Mouse (Mus musculus) forebrain, embryonic 14.5 days (tissue): ENCODE measurements at regions not wholly inside any gene's neighbourhood (a gene's known extent, or its start where the extent isn't known, plus 50 kb on each side); places are given as distances from the start of the nearest gene placed in this dataset.

ENCODE experiments used
- ATAC-seq: fragments of 200-750 bp; cut with Nextera tagmentation; 2 replicates; pipeline ENCODE4 v1.8.0; 2017; ENCODE audit warnings: mild to moderate bottlenecking, moderate library complexity
- DNase-seq: peaks from one replicate; pipeline ENCODE4 v3.0.0-alpha.2; 2015; ENCODE audit warnings: low spot score
- H3K27ac ChIP-seq: fragments of 300-500 bp; sonication (generic); 2 replicates; pipeline ENCODE4 v1.5.1; 2014; ENCODE audit warnings: low read depth, mild to moderate bottlenecking, control low read depth, low read length, moderate library complexity
- H3K27me3 ChIP-seq: fragments of 300-500 bp; sonication (generic); replicated peaks from 2 replicates; pipeline ENCODE4 v1.6.1; 2014; ENCODE audit warnings: low read length, control low read depth, mixed read lengths; ENCODE audit not compliant: control insufficient read depth, insufficient read depth
- H3K36me3 ChIP-seq: fragments of 300-500 bp; sonication (generic); 2 replicates; pipeline ENCODE4 v1.6.1; 2014; ENCODE audit warnings: low read length, control low read depth; ENCODE audit not compliant: control insufficient read depth, insufficient read depth
- H3K4me1 ChIP-seq: fragments of 300-500 bp; sonication (generic); 2 replicates; pipeline ENCODE4 v1.6.1; 2014; ENCODE audit warnings: antibody characterized with exemption, low read length, control low read depth; ENCODE audit not compliant: control insufficient read depth, insufficient read depth
- H3K4me2 ChIP-seq: fragments of 300-500 bp; sonication (generic); 2 replicates; pipeline ENCODE4 v1.6.1; 2014; ENCODE audit warnings: mild to moderate bottlenecking, control low read depth, low read length
- H3K4me3 ChIP-seq: fragments of 300-500 bp; sonication (generic); 2 replicates; pipeline ENCODE4 v1.5.1; 2014; ENCODE audit warnings: low read depth, low read length, control low read depth
- H3K9ac ChIP-seq: fragments of 300-500 bp; sonication (generic); 2 replicates; pipeline ENCODE4 v1.6.1; 2014; ENCODE audit warnings: mild to moderate bottlenecking, low read length, control low read depth, moderate library complexity
- H3K9me3 ChIP-seq: fragments of 300-500 bp; sonication (generic); replicated peaks from 2 replicates; pipeline ENCODE4 v1.6.1; 2016; ENCODE audit warnings: low read length, control low read depth, mixed read lengths; ENCODE audit not compliant: control insufficient read depth
- WGBS: fragments of 180-500 bp; shearing (Covaris S2); extraction: QIAGEN DNeasy Blood & Tissue Kit; methylation state at CpG from one replicate; pipeline ENCODE4 v1.1.7; 2014; 5-methylcytosine and 5-hydroxymethylcytosine counted together

GRCm38 (mm10) chr5:52309317-52310060 lies 54.1 kb upstream of the Sod3 start:
- Histone ChIP-seq H3K4me3 (no peak overlapping the region), H3K36me3 (no peaks in the 10 kb centered on the region), H3K9ac (no peak overlapping the region), H3K27ac (no peak overlapping the region), H3K4me1 (no peaks in the 10 kb centered on the region), H3K27me3 (no peaks in the 10 kb centered on the region), H3K4me2 (no peak overlapping the region), H3K9me3 (no peaks in the 10 kb centered on the region)
- WGBS: 77% methylated on average over 11 of the region's 11 CpGs
- ATAC-seq: no peak
- peak; percentile 4 for DNase-seq

GRCm38 (mm10) chr5:52296303-52296702 lies 67.3 kb upstream of the Sod3 start:
- H3K27ac ChIP-seq: no peak overlapping the region
- no peak overlapping the region for H3K9ac ChIP-seq
- DNase-seq (no peak), ATAC-seq (no peak)
- no peaks in the 10 kb centered on the region for H3K9me3 ChIP-seq
- no peaks in the 10 kb centered on the region for H3K27me3 ChIP-seq
- H3K4me1 ChIP-seq: no peaks in the 10 kb centered on the region
- no peak overlapping the region for H3K4me2 ChIP-seq
- no peaks in the 10 kb centered on the region for H3K36me3 ChIP-seq
- WGBS: 88% methylated on average over 3 of the region's 3 CpGs
- H3K4me3 ChIP-seq: no peak overlapping the region

- no peaks in the 10 kb centered on the region for H3K4me1 ChIP-seq
- ATAC-seq (no peak), DNase-seq (no peak)
- H3K27ac ChIP-seq: no peak overlapping the region
- no peak overlapping the region for H3K4me2 ChIP-seq
- no peaks in the 10 kb centered on the region for H3K27me3 ChIP-seq
- H3K9me3 ChIP-seq: no peaks in the 10 kb centered on the region
- H3K36me3 ChIP-seq: no peaks in the 10 kb centered on the region
- no peak overlapping the region for H3K9ac ChIP-seq
- 82% methylated on average over 8 of the region's 8 CpGs for WGBS
- H3K4me3 ChIP-seq: no peak overlapping the region
These were observed 69.1 kb upstream of the Sod3 start for GRCm38 (mm10) chr5:52294466-52294865.

GRCm38 (mm10) chr5:52288319-52288718 lies 75.3 kb upstream of the Sod3 start:
- WGBS: 81% methylated on average over 1 of the region's 1 CpGs
- no peaks in the 10 kb centered on the region for H3K36me3 ChIP-seq
- no peaks in the 10 kb centered on the region for H3K27me3 ChIP-seq
- no peaks in the 10 kb centered on the region for H3K4me1 ChIP-seq
- ATAC-seq (no peak), DNase-seq (peak; percentile 25)
- no peak overlapping the region for H3K4me2 ChIP-seq
- H3K27ac ChIP-seq: no peak overlapping the region
- H3K9me3 ChIP-seq: no peaks in the 10 kb centered on the region
- no peak overlapping the region for H3K9ac ChIP-seq
- no peak overlapping the region for H3K4me3 ChIP-seq

DNA sequence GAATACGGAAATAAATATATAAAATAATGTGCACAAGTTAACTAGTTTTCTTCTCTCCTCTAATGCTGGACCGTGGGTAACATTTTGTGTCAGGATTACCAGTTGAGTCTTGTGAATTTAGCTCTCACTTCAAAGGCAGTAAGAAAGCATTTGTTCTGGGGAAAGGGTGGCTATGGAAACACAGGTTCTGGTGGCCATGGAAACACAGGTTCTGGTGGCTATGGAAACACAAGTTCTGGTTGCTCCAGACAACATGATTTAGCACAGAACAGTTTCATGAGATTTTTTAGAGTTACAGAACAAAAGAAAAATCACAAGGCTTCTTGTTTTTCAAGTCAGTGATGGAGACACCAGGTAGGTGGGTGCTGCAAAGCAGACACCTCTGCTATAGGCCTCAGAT lies 82.7 kb upstream of the Sod3 start:
- Histone ChIP-seq H3K4me2 (no peak overlapping the region), H3K27ac (no peak overlapping the region), H3K9me3 (no peaks in the 10 kb centered on the region), H3K36me3 (no peaks in the 10 kb centered on the region), H3K4me3 (no peak overlapping the region), H3K4me1 (no peaks in the 10 kb centered on the region), H3K27me3 (no peaks in the 10 kb centered on the region), H3K9ac (no peak overlapping the region)
- ATAC-seq (no peak), DNase-seq (no peak)
- WGBS: 90% methylated on average over 2 of the region's 2 CpGs

GRCm38 (mm10) chr5:52278111-52278510 lies 85.5 kb upstream of the Sod3 start:
- no peak overlapping the region for H3K4me2 ChIP-seq
- DNase-seq: no peak
- no peaks in the 10 kb centered on the region for H3K4me1 ChIP-seq
- H3K27me3 ChIP-seq: no peaks in the 10 kb centered on the region
- no peak for ATAC-seq
- no peak overlapping the region for H3K9ac ChIP-seq
- H3K36me3 ChIP-seq: no peaks in the 10 kb centered on the region
- WGBS: 66% methylated on average over 5 of the region's 5 CpGs
- no peaks in the 10 kb centered on the region for H3K9me3 ChIP-seq
- H3K4me3 ChIP-seq: no peak overlapping the region
- no peak overlapping the region for H3K27ac ChIP-seq

DNA sequence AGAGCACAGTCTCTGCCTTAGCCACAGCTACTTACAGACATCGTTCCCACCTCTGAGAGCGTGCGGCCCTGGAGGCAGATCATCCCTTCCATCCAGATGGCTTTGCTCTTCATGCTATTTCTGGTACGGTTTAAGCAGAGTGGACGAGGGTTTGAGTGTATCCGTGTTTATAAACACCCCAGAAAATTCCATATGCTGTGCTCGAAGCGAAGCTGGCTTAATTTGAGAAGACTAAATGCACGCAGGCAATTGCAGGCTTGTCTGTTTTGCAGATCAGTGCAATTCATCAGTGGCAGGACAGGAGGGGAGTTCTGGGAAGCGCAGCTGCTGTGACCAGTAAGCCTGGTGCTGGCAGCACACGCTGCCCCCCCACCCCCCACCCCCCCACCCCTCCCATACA lies 72.9 kb upstream of the Dhx15 start:
- H3K4me3 ChIP-seq: no peak overlapping the region
- H3K9ac ChIP-seq: no peak overlapping the region
- H3K4me1 ChIP-seq: no peaks in the 10 kb centered on the region
- H3K27me3 ChIP-seq: no peaks in the 10 kb centered on the region
- 79% methylated on average over 11 of the region's 11 CpGs for WGBS
- no peak for DNase-seq
- no peak overlapping the region for H3K27ac ChIP-seq
- H3K4me2 ChIP-seq: no peak overlapping the region
- H3K9me3 ChIP-seq: no peaks in the 10 kb centered on the region
- no peak for ATAC-seq
- H3K36me3 ChIP-seq: no peaks in the 10 kb centered on the region

- ATAC-seq (no peak), DNase-seq (no peak)
- no peaks in the 10 kb centered on the region for H3K9me3 ChIP-seq
- H3K4me2 ChIP-seq: no peak overlapping the region
- H3K27ac ChIP-seq: no peak overlapping the region
- WGBS: 79% methylated on average over 2 of the region's 2 CpGs
- no peaks in the 10 kb centered on the region for H3K4me1 ChIP-seq
- H3K27me3 ChIP-seq: no peaks in the 10 kb centered on the region
- no peaks in the 10 kb centered on the region for H3K36me3 ChIP-seq
- H3K4me3 ChIP-seq: no peak overlapping the region
- H3K9ac ChIP-seq: no peak overlapping the region
These were observed 67.8 kb upstream of the Dhx15 start for GRCm38 (mm10) chr5:52258075-52258474.

DNA sequence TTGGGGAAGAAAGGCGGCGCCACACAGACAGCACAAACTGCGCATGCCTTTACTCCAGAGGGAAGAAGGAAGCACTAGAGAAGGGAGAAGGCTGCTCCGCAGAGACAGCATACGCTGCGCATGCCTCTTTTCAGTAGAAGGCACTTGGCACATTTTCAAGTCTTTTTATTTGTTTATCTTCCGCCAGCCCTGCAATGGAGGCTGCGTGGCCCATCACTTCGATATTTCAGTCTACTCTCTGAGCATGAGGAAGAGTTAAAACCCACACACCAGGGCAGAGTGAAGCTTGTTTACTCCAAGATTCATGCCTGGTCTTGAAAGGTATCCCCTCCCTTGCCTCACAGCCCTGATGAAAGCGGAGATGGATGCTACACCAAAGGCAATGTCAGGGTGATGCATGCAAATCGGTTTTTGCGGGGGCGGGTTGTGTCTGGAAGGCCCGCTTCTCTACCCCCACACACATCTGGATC lies 64.3 kb upstream of the Dhx15 start:
- Histone ChIP-seq H3K36me3 (no peaks in the 10 kb centered on the region), H3K9ac (no peak overlapping the region), H3K27me3 (no peaks in the 10 kb centered on the region), H3K27ac (no peak overlapping the region), H3K4me3 (no peak overlapping the region), H3K9me3 (no peaks in the 10 kb centered on the region), H3K4me2 (no peak overlapping the region), H3K4me1 (no peaks in the 10 kb centered on the region)
- WGBS: 86% methylated on average over 14 of the region's 14 CpGs
- DNase-seq: peak; percentile 46
- ATAC-seq: no peak
